Mouse (Mus musculus): ENCODE measurements at regions not wholly inside any gene's neighbourhood (a gene's known extent, or its start where the extent isn't known, plus 50 kb on each side); places are given as distances from the start of the nearest gene placed in this dataset.

GRCm38 (mm10) chr10:99377548-99377947 lies 114.5 kb downstream of the Dusp6 start:
- Histone ChIP-seq H3K4me3 (no peak overlapping the region), H3K36me3 (no peaks in the 10 kb centered on the region), H3K9me3 (replicated peaks) (no peaks in the 10 kb centered on the region), H3K4me1 (peaks cover 14% of the 10 kb centered on the region), H3K27me3 (ENCODE audit: low read depth, poor library complexity, severe bottlenecking) (no peaks in the 10 kb centered on the region), H3K27ac (replicated peaks) (no peak overlapping the region)
- WGBS = 79% methylated on average over 4 of the region's 4 CpGs
- DNase-seq (ENCODE audit: low spot score) = no peak

- Histone ChIP-seq H3K4me1 (peaks cover 14% of the 10 kb centered on the region), H3K27me3 (ENCODE audit: low read depth, poor library complexity, severe bottlenecking) (no peaks in the 10 kb centered on the region), H3K27ac (replicated peaks) (no peak overlapping the region), H3K4me3 (no peak overlapping the region), H3K9me3 (replicated peaks) (no peaks in the 10 kb centered on the region), H3K36me3 (no peaks in the 10 kb centered on the region)
- no peak for DNase-seq (ENCODE audit: low spot score)
- WGBS = 72% methylated on average over 1 of the region's 1 CpGs
Measured at GRCm38 (mm10) chr10:99379156-99379555, 116.1 kb downstream of the Dusp6 start.

- WGBS = 93% methylated on average over 4 of the region's 4 CpGs
Measured at GRCm38 (mm10) chr10:99380170-99380569, 117.1 kb downstream of the Dusp6 start.

GRCm38 (mm10) chr10:99383028-99383427 lies 120.0 kb downstream of the Dusp6 start:
- no peak for DNase-seq (ENCODE audit: low spot score)
- 69% methylated on average over 4 of the region's 4 CpGs for WGBS
- H3K36me3 ChIP-seq = no peaks in the 10 kb centered on the region
- no peaks in the 10 kb centered on the region; the same call in 1 of the 2 replicates for H3K4me1 ChIP-seq
- no peaks in the 10 kb centered on the region for H3K27me3 ChIP-seq (ENCODE audit: low read depth, poor library complexity, severe bottlenecking)
- H3K4me3 ChIP-seq = no peak overlapping the region
- H3K9me3 ChIP-seq (replicated peaks) = no peaks in the 10 kb centered on the region
- no peak overlapping the region for H3K27ac ChIP-seq (replicated peaks)

More at GRCm38 (mm10) chr10:99380170-99380569, 117.1 kb downstream of the Dusp6 start:
- H3K36me3 ChIP-seq = no peaks in the 10 kb centered on the region
- no peak overlapping the region for H3K4me3 ChIP-seq
- DNase-seq (ENCODE audit: low spot score) = no peak
- H3K9me3 ChIP-seq (replicated peaks) = no peaks in the 10 kb centered on the region
- H3K27me3 ChIP-seq (ENCODE audit: low read depth, poor library complexity, severe bottlenecking) = no peaks in the 10 kb centered on the region
- H3K4me1 ChIP-seq = peaks cover 14% of the 10 kb centered on the region
- no peak overlapping the region for H3K27ac ChIP-seq (replicated peaks)

- Histone ChIP-seq H3K4me1 (no peaks in the 10 kb centered on the region; the same call in none of the 2 replicates), H3K27ac (replicated peaks) (no peak overlapping the region), H3K4me3 (no peak overlapping the region), H3K27me3 (ENCODE audit: low read depth, poor library complexity, severe bottlenecking) (no peaks in the 10 kb centered on the region), H3K9me3 (replicated peaks) (no peaks in the 10 kb centered on the region), H3K36me3 (no peaks in the 10 kb centered on the region)
- WGBS = 96% methylated on average over 6 of the region's 6 CpGs
- no peak for DNase-seq (ENCODE audit: low spot score)
Measured at GRCm38 (mm10) chr10:99384366-99384765, 121.3 kb downstream of the Dusp6 start.

- Histone ChIP-seq H3K9me3 (replicated peaks) (no peaks in the 10 kb centered on the region), H3K4me1 (no peaks in the 10 kb centered on the region; the same call in none of the 2 replicates), H3K27ac (replicated peaks) (no peak overlapping the region), H3K36me3 (no peaks in the 10 kb centered on the region), H3K27me3 (ENCODE audit: low read depth, poor library complexity, severe bottlenecking) (no peaks in the 10 kb centered on the region), H3K4me3 (no peak overlapping the region)
- WGBS = 83% methylated on average over 4 of the region's 4 CpGs
- no peak for DNase-seq (ENCODE audit: low spot score)
Measured at GRCm38 (mm10) chr10:99384851-99385250, 121.8 kb downstream of the Dusp6 start.

GRCm38 (mm10) chr10:99385854-99386253 lies 122.8 kb downstream of the Dusp6 start:
- no peaks in the 10 kb centered on the region for H3K9me3 ChIP-seq (replicated peaks)
- H3K27ac ChIP-seq (replicated peaks) = no peak overlapping the region
- H3K27me3 ChIP-seq (ENCODE audit: low read depth, poor library complexity, severe bottlenecking) = no peaks in the 10 kb centered on the region
- 83% methylated on average over 6 of the region's 6 CpGs for WGBS
- no peaks in the 10 kb centered on the region for H3K36me3 ChIP-seq
- H3K4me1 ChIP-seq = no peaks in the 10 kb centered on the region; the same call in none of the 2 replicates
- H3K4me3 ChIP-seq = no peak overlapping the region
- DNase-seq (ENCODE audit: low spot score) = no peak

GRCm38 (mm10) chr10:99388526-99388925 lies 125.5 kb downstream of the Dusp6 start:
- DNase-seq (ENCODE audit: low spot score) = no peak
- WGBS = 94% methylated on average over 7 of the region's 7 CpGs
- no peaks in the 10 kb centered on the region for H3K36me3 ChIP-seq
- H3K27ac ChIP-seq (replicated peaks) = no peak overlapping the region
- H3K9me3 ChIP-seq (replicated peaks) = no peaks in the 10 kb centered on the region
- H3K4me1 ChIP-seq = no peaks in the 10 kb centered on the region; the same call in 1 of the 2 replicates
- H3K4me3 ChIP-seq = no peak overlapping the region
- H3K27me3 ChIP-seq (ENCODE audit: low read depth, poor library complexity, severe bottlenecking) = no peaks in the 10 kb centered on the region

- Histone ChIP-seq H3K27ac (replicated peaks) (no peak overlapping the region), H3K4me3 (no peak overlapping the region), H3K4me1 (no peaks in the 10 kb centered on the region; the same call in 1 of the 2 replicates), H3K36me3 (no peaks in the 10 kb centered on the region), H3K27me3 (ENCODE audit: low read depth, poor library complexity, severe bottlenecking) (no peaks in the 10 kb centered on the region), H3K9me3 (replicated peaks) (no peaks in the 10 kb centered on the region)
- DNase-seq (ENCODE audit: low spot score) = no peak
- WGBS = 88% methylated on average over 8 of the region's 8 CpGs
Measured at GRCm38 (mm10) chr10:99388986-99389385, 126.0 kb downstream of the Dusp6 start.

GRCm38 (mm10) chr10:99390609-99391183 lies 127.7 kb downstream of the Dusp6 start:
- no peaks in the 10 kb centered on the region for H3K36me3 ChIP-seq
- H3K4me1 ChIP-seq = no peaks in the 10 kb centered on the region; the same call in 1 of the 2 replicates
- DNase-seq (ENCODE audit: low spot score) = no peak
- H3K4me3 ChIP-seq = no peak overlapping the region
- 84% methylated on average over 7 of the region's 7 CpGs for WGBS
- no peaks in the 10 kb centered on the region for H3K9me3 ChIP-seq (replicated peaks)
- no peaks in the 10 kb centered on the region for H3K27me3 ChIP-seq (ENCODE audit: low read depth, poor library complexity, severe bottlenecking)
- H3K27ac ChIP-seq (replicated peaks) = no peak overlapping the region

GRCm38 (mm10) chr10:99391725-99392124 lies 128.7 kb downstream of the Dusp6 start:
- Histone ChIP-seq H3K27me3 (ENCODE audit: low read depth, poor library complexity, severe bottlenecking) (no peaks in the 10 kb centered on the region), H3K4me3 (no peak overlapping the region), H3K36me3 (no peaks in the 10 kb centered on the region), H3K4me1 (no peaks in the 10 kb centered on the region; the same call in 1 of the 2 replicates), H3K9me3 (replicated peaks) (no peaks in the 10 kb centered on the region), H3K27ac (replicated peaks) (no peak overlapping the region)
- 92% methylated on average over 6 of the region's 6 CpGs for WGBS
- no peak for DNase-seq (ENCODE audit: low spot score)

- Histone ChIP-seq H3K27me3 (ENCODE audit: low read depth, poor library complexity, severe bottlenecking) (no peaks in the 10 kb centered on the region), H3K36me3 (no peaks in the 10 kb centered on the region), H3K9me3 (replicated peaks) (no peaks in the 10 kb centered on the region), H3K4me3 (no peak overlapping the region), H3K27ac (replicated peaks) (no peak overlapping the region), H3K4me1 (no peaks in the 10 kb centered on the region; the same call in 1 of the 2 replicates)
- DNase-seq (ENCODE audit: low spot score) = no peak
- 77% methylated on average over 5 of the region's 5 CpGs for WGBS
Measured at GRCm38 (mm10) chr10:99392979-99393378, 129.9 kb downstream of the Dusp6 start.

GRCm38 (mm10) chr10:99393523-99393922 lies 130.5 kb downstream of the Dusp6 start:
- WGBS = 76% methylated on average over 8 of the region's 8 CpGs
- Histone ChIP-seq H3K27me3 (ENCODE audit: low read depth, poor library complexity, severe bottlenecking) (no peaks in the 10 kb centered on the region), H3K4me3 (no peak overlapping the region), H3K36me3 (no peaks in the 10 kb centered on the region), H3K9me3 (replicated peaks) (no peaks in the 10 kb centered on the region), H3K4me1 (no peaks in the 10 kb centered on the region; the same call in 1 of the 2 replicates), H3K27ac (replicated peaks) (no peak overlapping the region)
- DNase-seq (ENCODE audit: low spot score) = no peak

All from midbrain, embryonic 10.5 days (tissue).